Mouse (Mus musculus): ENCODE measurements around the gene Unc50. TPM values are rescaled to one million over a fixed set of nuclear protein-coding genes. Genes with fewer than 3 reads are reported as not detected.

The Unc50 gene
- polyA plus RNA-seq, 1 experiment from 2014 or later: 127 TPM

- H3K9me3 ChIP-seq (ENCODE audit: control insufficient read depth, low read length): no peaks in the 10 kb centered on the region
- peaks cover 7% of the 10 kb centered on the region for H3K36me3 ChIP-seq (ENCODE audit: control insufficient read depth, insufficient read depth, low read length)
- peak; percentile 53 for ATAC-seq (ENCODE audit: low FRiP score)
- no peak for DNase-seq (ENCODE audit: low spot score, missing footprints)
- peak overlapping the region; percentile 89 for H3K4me3 ChIP-seq (ENCODE audit: low read depth, low read length)
- H3K27ac ChIP-seq (ENCODE audit: low read depth, low read length): no peak overlapping the region
- H3K9ac ChIP-seq (ENCODE audit: low read length): peak overlapping the region; percentile 89
- peaks cover 13% of the 10 kb centered on the region for H3K4me1 ChIP-seq (ENCODE audit: control insufficient read depth, insufficient read depth, low read length)
- H3K4me2 ChIP-seq: peak overlapping the region; percentile 72
- no peaks in the 10 kb centered on the region for H3K27me3 ChIP-seq (ENCODE audit: control insufficient read depth, insufficient read depth, low read length)
- 2% methylated on average over 40 of the region's 40 CpGs for WGBS
Observed at GRCm38 (mm10) chr1:37430297-37430840, 430 bp downstream of the Unc50 start.

- H3K27me3 ChIP-seq (ENCODE audit: control insufficient read depth, insufficient read depth, low read length): no peaks in the 10 kb centered on the region
- H3K9me3 ChIP-seq (ENCODE audit: control insufficient read depth, low read length): no peaks in the 10 kb centered on the region
- ATAC-seq (ENCODE audit: low FRiP score) (no peak), DNase-seq (ENCODE audit: low spot score, missing footprints) (no peak)
- 89% methylated on average over 3 of the region's 3 CpGs for WGBS
- H3K4me2 ChIP-seq: no peak overlapping the region
- no peaks in the 10 kb centered on the region for H3K4me1 ChIP-seq (ENCODE audit: control insufficient read depth, insufficient read depth, low read length)
- no peak overlapping the region for H3K4me3 ChIP-seq (ENCODE audit: low read depth, low read length)
- no peak overlapping the region for H3K9ac ChIP-seq (ENCODE audit: low read length)
- H3K27ac ChIP-seq (ENCODE audit: low read depth, low read length): no peak overlapping the region
- peaks cover 14% of the 10 kb centered on the region for H3K36me3 ChIP-seq (ENCODE audit: control insufficient read depth, insufficient read depth, low read length)
Observed at GRCm38 (mm10) chr1:37436419-37436818, 6.5 kb downstream of the Unc50 start.

- Histone ChIP-seq H3K4me2 (no peak overlapping the region), H3K4me3 (ENCODE audit: low read depth, low read length) (no peak overlapping the region), H3K9ac (ENCODE audit: low read length) (no peak overlapping the region), H3K9me3 (ENCODE audit: control insufficient read depth, low read length) (no peaks in the 10 kb centered on the region), H3K36me3 (ENCODE audit: control insufficient read depth, insufficient read depth, low read length) (no peaks in the 10 kb centered on the region; the same call in 1 of the 2 replicates), H3K27ac (ENCODE audit: low read depth, low read length) (no peak overlapping the region), H3K27me3 (ENCODE audit: control insufficient read depth, insufficient read depth, low read length) (no peaks in the 10 kb centered on the region), H3K4me1 (ENCODE audit: control insufficient read depth, insufficient read depth, low read length) (no peaks in the 10 kb centered on the region)
- DNase-seq (ENCODE audit: low spot score, missing footprints) (no peak), ATAC-seq (ENCODE audit: low FRiP score) (no peak)
- WGBS: 94% methylated on average over 16 of the region's 16 CpGs
Observed at GRCm38 (mm10) chr1:37442848-37443835, 13.2 kb downstream of the Unc50 start.

- Histone ChIP-seq H3K4me3 (ENCODE audit: low read depth, low read length) (no peak overlapping the region), H3K27ac (ENCODE audit: low read depth, low read length) (no peak overlapping the region), H3K9me3 (ENCODE audit: control insufficient read depth, low read length) (no peaks in the 10 kb centered on the region), H3K27me3 (ENCODE audit: control insufficient read depth, insufficient read depth, low read length) (no peaks in the 10 kb centered on the region), H3K4me2 (no peak overlapping the region), H3K36me3 (ENCODE audit: control insufficient read depth, insufficient read depth, low read length) (no peaks in the 10 kb centered on the region), H3K9ac (ENCODE audit: low read length) (no peak overlapping the region), H3K4me1 (ENCODE audit: control insufficient read depth, insufficient read depth, low read length) (no peaks in the 10 kb centered on the region)
- DNase-seq (ENCODE audit: low spot score, missing footprints) (peak; percentile 87), ATAC-seq (ENCODE audit: low FRiP score) (no peak)
- WGBS: 81% methylated on average over 10 of the region's 10 CpGs
Observed at GRCm38 (mm10) chr1:37448361-37449095, 18.6 kb downstream of the Unc50 start.

GRCm38 (mm10) chr1:37451270-37451669 is 21.3 kb downstream of the Unc50 start:
- 91% methylated on average over 8 of the region's 8 CpGs for WGBS
- Histone ChIP-seq H3K4me3 (ENCODE audit: low read depth, low read length) (no peak overlapping the region), H3K27me3 (ENCODE audit: control insufficient read depth, insufficient read depth, low read length) (no peaks in the 10 kb centered on the region), H3K4me1 (ENCODE audit: control insufficient read depth, insufficient read depth, low read length) (no peaks in the 10 kb centered on the region), H3K4me2 (no peak overlapping the region), H3K9ac (ENCODE audit: low read length) (no peak overlapping the region), H3K36me3 (ENCODE audit: control insufficient read depth, insufficient read depth, low read length) (no peaks in the 10 kb centered on the region), H3K27ac (ENCODE audit: low read depth, low read length) (no peak overlapping the region), H3K9me3 (ENCODE audit: control insufficient read depth, low read length) (no peaks in the 10 kb centered on the region)
- DNase-seq (ENCODE audit: low spot score, missing footprints): no peak
- ATAC-seq (ENCODE audit: low FRiP score): no peak

- H3K27ac ChIP-seq (ENCODE audit: low read depth, low read length): no peak overlapping the region
- 96% methylated on average over 7 of the region's 7 CpGs for WGBS
- H3K9me3 ChIP-seq (ENCODE audit: control insufficient read depth, low read length): no peaks in the 10 kb centered on the region
- H3K27me3 ChIP-seq (ENCODE audit: control insufficient read depth, insufficient read depth, low read length): no peaks in the 10 kb centered on the region
- H3K36me3 ChIP-seq (ENCODE audit: control insufficient read depth, insufficient read depth, low read length): no peaks in the 10 kb centered on the region
- no peaks in the 10 kb centered on the region for H3K4me1 ChIP-seq (ENCODE audit: control insufficient read depth, insufficient read depth, low read length)
- H3K4me2 ChIP-seq: no peak overlapping the region
- DNase-seq (ENCODE audit: low spot score, missing footprints): no peak
- no peak for ATAC-seq (ENCODE audit: low FRiP score)
- no peak overlapping the region for H3K4me3 ChIP-seq (ENCODE audit: low read depth, low read length)
- H3K9ac ChIP-seq (ENCODE audit: low read length): no peak overlapping the region
Observed at GRCm38 (mm10) chr1:37457546-37457945, 27.6 kb downstream of the Unc50 start.

GRCm38 (mm10) chr1:37464878-37465452 is 35.0 kb downstream of the Unc50 start:
- Histone ChIP-seq H3K27ac (ENCODE audit: low read depth, low read length) (no peak overlapping the region), H3K4me3 (ENCODE audit: low read depth, low read length) (no peak overlapping the region), H3K4me1 (ENCODE audit: control insufficient read depth, insufficient read depth, low read length) (no peaks in the 10 kb centered on the region), H3K9me3 (ENCODE audit: control insufficient read depth, low read length) (no peaks in the 10 kb centered on the region), H3K27me3 (ENCODE audit: control insufficient read depth, insufficient read depth, low read length) (no peaks in the 10 kb centered on the region), H3K36me3 (ENCODE audit: control insufficient read depth, insufficient read depth, low read length) (no peaks in the 10 kb centered on the region), H3K4me2 (no peak overlapping the region), H3K9ac (ENCODE audit: low read length) (no peak overlapping the region)
- WGBS: 86% methylated on average over 10 of the region's 10 CpGs
- ATAC-seq (ENCODE audit: low FRiP score) (no peak), DNase-seq (ENCODE audit: low spot score, missing footprints) (no peak)

GRCm38 (mm10) chr1:37466322-37466995 is 36.5 kb downstream of the Unc50 start:
- no peak overlapping the region for H3K9ac ChIP-seq (ENCODE audit: low read length)
- H3K4me1 ChIP-seq (ENCODE audit: control insufficient read depth, insufficient read depth, low read length): no peaks in the 10 kb centered on the region
- WGBS: 81% methylated on average over 3 of the region's 3 CpGs
- no peaks in the 10 kb centered on the region for H3K27me3 ChIP-seq (ENCODE audit: control insufficient read depth, insufficient read depth, low read length)
- DNase-seq (ENCODE audit: low spot score, missing footprints) (no peak), ATAC-seq (ENCODE audit: low FRiP score) (no peak)
- no peak overlapping the region for H3K4me3 ChIP-seq (ENCODE audit: low read depth, low read length)
- no peak overlapping the region for H3K4me2 ChIP-seq
- H3K36me3 ChIP-seq (ENCODE audit: control insufficient read depth, insufficient read depth, low read length): no peaks in the 10 kb centered on the region
- no peak overlapping the region for H3K27ac ChIP-seq (ENCODE audit: low read depth, low read length)
- H3K9me3 ChIP-seq (ENCODE audit: control insufficient read depth, low read length): no peaks in the 10 kb centered on the region
